Mouse (Mus musculus) CD4-positive, CD25-positive, alpha-beta regulatory T cell, adult 2 months (primary cell): Measurements from ENCODE around the gene Slc25a48.
A peak's percentile ranks its signal among the peaks of the same experiment; 100 is the strongest.

ENCODE experiments used
- DNase-seq: peaks from one replicate; pipeline ENCODE4 v3.0.0-alpha.2; 2012; ENCODE audit warnings: low read depth, low spot score

Gene Slc25a48

GRCm38 (mm10) chr13:56509796-56510195 is 71.6 kb downstream of the Slc25a48 start:
- DNase-seq = no peak

GRCm38 (mm10) chr13:56513595-56513994 is 75.4 kb downstream of the Slc25a48 start:
- DNase-seq = no peak

GRCm38 (mm10) chr13:56516311-56516710 is 78.2 kb downstream of the Slc25a48 start:
- DNase-seq = no peak

- no peak for DNase-seq
Measured at GRCm38 (mm10) chr13:56516816-56517215, 78.7 kb downstream of the Slc25a48 start.

- DNase-seq = peak; percentile 94
Measured at GRCm38 (mm10) chr13:56522081-56522820, 84.1 kb downstream of the Slc25a48 start, which contains the start of gene Fbxl21. Fbxl21 (plus strand) TSS chr13:56522472.

GRCm38 (mm10) chr13:56522821-56523167 is 84.6 kb downstream of the Slc25a48 start:
- no peak for DNase-seq
